Mouse (Mus musculus) midbrain, postnatal 0 days (tissue): ENCODE data around the gene Rit1. TPM values are rescaled to one million over a fixed set of nuclear protein-coding genes. Genes with fewer than 3 reads are reported as not detected.

Experiments used
- polyA plus RNA-seq: library from polyadenylated mRNA; unstranded; fragments of >200 nt; fragmentation: Nextera tagmentation; extraction: Ambion mirVana; gene quantifications from 2 replicates; pipeline ENCODE4 v1.2.1, GENCODE M21; 2015
- total RNA-seq: library from RNA; depleted of rRNA; stranded (reverse); fragments of >200 nt; gene quantifications from 2 replicates; pipeline ENCODE4 v1.2.3, GENCODE M21; 2014; rRNA removed

The Rit1 gene
- total and polyA plus RNA-seq, 2 experiments from 2014 or later: 73.5 to 88.3 TPM

Other genes with a start within 250 kb of the Rit1 start
- gene Lmna, start 206.9 kb upstream of the Rit1 start, total RNA-seq: 57.6 and 75.0 TPM in 2 replicates
- 74.1 and 77.2 TPM in 2 replicates for gene Lmna, start 206.9 kb upstream of the Rit1 start, polyA plus RNA-seq
- 56.9 and 58.2 TPM in 2 replicates for gene Mex3a, start 184.4 kb upstream of the Rit1 start, total RNA-seq
- 15.4 and 16.1 TPM in 2 replicates for gene Mex3a, start 184.4 kb upstream of the Rit1 start, polyA plus RNA-seq
- 0.60 TPM in 1 of 2 replicates, not detected in the other for gene Rab25, start 168.5 kb upstream of the Rit1 start, total RNA-seq
- gene Rab25, start 168.5 kb upstream of the Rit1 start, polyA plus RNA-seq: 0.46 TPM in 1 of 2 replicates, not detected in the other
- 46.7 and 66.0 TPM in 2 replicates for gene Lamtor2, start 163.8 kb upstream of the Rit1 start, total RNA-seq
- 187 and 205 TPM in 2 replicates for gene Lamtor2, start 163.8 kb upstream of the Rit1 start, polyA plus RNA-seq
- gene Ubqln4, start 163.1 kb upstream of the Rit1 start, total RNA-seq: 103 and 120 TPM in 2 replicates
- 29.7 and 30.4 TPM in 2 replicates for gene Ubqln4, start 163.1 kb upstream of the Rit1 start, polyA plus RNA-seq
- 236 and 250 TPM in 2 replicates for gene Ssr2, start 141.0 kb upstream of the Rit1 start, total RNA-seq
- gene Ssr2, start 141.0 kb upstream of the Rit1 start, polyA plus RNA-seq: 196 and 210 TPM in 2 replicates
- 59.6 and 80.3 TPM in 2 replicates for gene Arhgef2, start 110.9 kb upstream of the Rit1 start, total RNA-seq
- 38.9 and 46.8 TPM in 2 replicates for gene Arhgef2, start 110.9 kb upstream of the Rit1 start, polyA plus RNA-seq
- gene Rxfp4, start 63.7 kb upstream of the Rit1 start, total RNA-seq: 0.42 TPM in 1 of 2 replicates, not detected in the other
- not detected in 2 replicates for gene Rxfp4, start 63.7 kb upstream of the Rit1 start, polyA plus RNA-seq
- gene Khdc4, start 31.0 kb upstream of the Rit1 start, total RNA-seq: 71.8 and 96.5 TPM in 2 replicates
- 66.8 and 70.5 TPM in 2 replicates for gene Khdc4, start 31.0 kb upstream of the Rit1 start, polyA plus RNA-seq
- 142 and 150 TPM in 2 replicates for gene Syt11, start 58.3 kb downstream of the Rit1 start, total RNA-seq
- 243 and 246 TPM in 2 replicates for gene Syt11, start 58.3 kb downstream of the Rit1 start, polyA plus RNA-seq
- gene Gon4l, start 118.4 kb downstream of the Rit1 start, total RNA-seq: 41.9 and 44.7 TPM in 2 replicates
- gene Gon4l, start 118.4 kb downstream of the Rit1 start, polyA plus RNA-seq: 8.2 and 9.6 TPM in 2 replicates
- 39.6 and 52.1 TPM in 2 replicates for gene Msto1, start 197.2 kb downstream of the Rit1 start, total RNA-seq
- 46.3 and 50.8 TPM in 2 replicates for gene Msto1, start 197.2 kb downstream of the Rit1 start, polyA plus RNA-seq
- 25.0 and 29.7 TPM in 2 replicates for gene Ash1l, start 233.8 kb downstream of the Rit1 start, total RNA-seq
- gene Ash1l, start 233.8 kb downstream of the Rit1 start, polyA plus RNA-seq: 12.2 and 15.8 TPM in 2 replicates
- 53.5 and 62.3 TPM in 2 replicates for gene Dap3, start 234.3 kb downstream of the Rit1 start, total RNA-seq
- 108 and 111 TPM in 2 replicates for gene Dap3, start 234.3 kb downstream of the Rit1 start, polyA plus RNA-seq